Comparison of ENCODE assay signal across 9 mouse cellular contexts in genomic region chr2:38286433-38286732, GRCm38 (mm10). TPM values are rescaled to one million over a fixed set of nuclear protein-coding genes. Genes with fewer than 3 reads are reported as not detected.
DNase-seq lines count a peak whose midpoint lies in the region; ATAC-seq and TF ChIP-seq lines count a peak whose summit lies in the region.
"Had no signal": no experiment of that assay in that cellular context is flagged by ENCODE, and none has a peak within 500 bp of the region (broad histone marks: within the 10 kb centered on the region; RNA-seq: fewer than 3 reads in every experiment).

No protein-coding gene starts in this region.

- peak overlapping the region; percentile 97 for H3K9ac ChIP-seq in heart, embryonic 15.5 days
- H3K9ac ChIP-seq in ES-E14 (ENCODE audit: insufficient read depth, low read depth, low read length, poor library complexity, severe bottlenecking): peak overlapping the region; percentile 87
- peak overlapping the region; percentile 90 for H3K9ac ChIP-seq in forebrain, embryonic 14.5 days (ENCODE audit: low read length)
- H3K9ac ChIP-seq in liver, embryonic 15.5 days: peak overlapping the region; percentile 89

- DNase-seq in heart, postnatal 25 days (ENCODE audit: low spot score): no peak
- peak; percentile 3 for DNase-seq in ES-E14 (ENCODE audit: low read depth, low spot score)
- no peak for DNase-seq in forebrain, embryonic 14.5 days (ENCODE audit: low spot score)
- no peak for DNase-seq in left cerebral cortex, postnatal 4 days
- no peak for DNase-seq in embryo, embryonic 9.5 days (ENCODE audit: extremely low spot score)
- no peak for DNase-seq in left cerebral cortex, postnatal 25 days (ENCODE audit: low spot score in 2 of 2)

- H3K4me3 ChIP-seq in heart, embryonic 15.5 days: peak overlapping the region; percentile 91
- peak overlapping the region; percentile 86 to 91 for H3K4me3 ChIP-seq in ES-E14 (ENCODE audit: insufficient read depth in 1 of 2, low read depth in 1 of 2, low read length in 2 of 2, poor library complexity in 1 of 2, severe bottlenecking in 1 of 2)
- peak overlapping the region; percentile 86 for H3K4me3 ChIP-seq in forebrain, embryonic 14.5 days (ENCODE audit: low read depth, low read length)
- peak overlapping the region; percentile 87 for H3K4me3 ChIP-seq in liver, embryonic 15.5 days (replicated peaks)

- H3K4me1 ChIP-seq in heart, embryonic 15.5 days (replicated peaks): peaks cover 26% of the 10 kb centered on the region
- peaks cover 2% of the 10 kb centered on the region in 2 experiments; a peak in 3 of 4 replicates for H3K4me1 ChIP-seq in ES-E14 (ENCODE audit: control insufficient read depth in 2 of 2, insufficient read depth in 2 of 2, low read length in 2 of 2, poor library complexity in 1 of 2)
- peaks cover 9% of the 10 kb centered on the region; the same call in 1 of the 2 replicates for H3K4me1 ChIP-seq in forebrain, embryonic 14.5 days (ENCODE audit: control insufficient read depth, insufficient read depth, low read length)
- H3K4me1 ChIP-seq in liver, embryonic 15.5 days (replicated peaks): peaks cover 41% of the 10 kb centered on the region

- in situ Hi-C loops in ES-E14 (cut with MboI; ENCODE audit: low sequenced_read_pairs in 2 of 2, unreplicated experiment in 2 of 2): no loop called here

- intact Hi-C loops in heart, postnatal 25 days (cut with DNase I): loop anchor here (5.0 to 10.0 kb wide), 3 partner anchors 66 to 584 kb away; partner anchors contain the start of genes Psmb7 and Strbp
- intact Hi-C loops in left cerebral cortex, postnatal 4 days (cut with DNase I): no loop called here
- intact Hi-C loops in left cerebral cortex, postnatal 25 days (cut with DNase I): loop anchor here (5.0 kb wide), 1 partner anchor 66 kb away; no protein-coding TSS in a partner anchor

- H3K27ac ChIP-seq in heart, embryonic 15.5 days: peak overlapping the region; percentile 94
- H3K27ac ChIP-seq in ES-E14 (ENCODE audit: insufficient read depth, low read depth, low read length, poor library complexity, severe bottlenecking): no peak overlapping the region
- peak overlapping the region; percentile 91; the same call in 1 of the 2 replicates for H3K27ac ChIP-seq in forebrain, embryonic 14.5 days (ENCODE audit: low read depth, low read length)
- H3K27ac ChIP-seq in liver, embryonic 15.5 days (replicated peaks): peak overlapping the region; percentile 89

- H3K36me3 ChIP-seq in heart, embryonic 15.5 days: no peaks in the 10 kb centered on the region
- no peaks in the 10 kb centered on the region for H3K36me3 ChIP-seq in ES-E14 (ENCODE audit: control insufficient read depth, insufficient read depth, low read length, poor library complexity, severe bottlenecking)
- H3K36me3 ChIP-seq in forebrain, embryonic 14.5 days (ENCODE audit: control insufficient read depth, insufficient read depth, low read length): no peaks in the 10 kb centered on the region
- no peaks in the 10 kb centered on the region for H3K36me3 ChIP-seq in liver, embryonic 15.5 days (replicated peaks)

- 10% methylated on average over 4 of the region's 4 CpGs for WGBS in heart, embryonic 15.5 days
- WGBS in forebrain, embryonic 14.5 days: 12% methylated on average over 4 of the region's 4 CpGs
- WGBS in liver, embryonic 15.5 days (ENCODE audit: insufficient replicate concordance): 3% methylated on average over 4 of the region's 4 CpGs

- H3K4me2 ChIP-seq in heart, embryonic 15.5 days: peak overlapping the region; percentile 75
- peak overlapping the region; percentile 65 for H3K4me2 ChIP-seq in forebrain, embryonic 14.5 days (ENCODE audit: low read length)
- H3K4me2 ChIP-seq in liver, embryonic 15.5 days: peak overlapping the region; percentile 82

- H3K27me3 ChIP-seq in heart, embryonic 15.5 days: no peaks in the 10 kb centered on the region
- H3K27me3 ChIP-seq in forebrain, embryonic 14.5 days (replicated peaks; ENCODE audit: control insufficient read depth, insufficient read depth, low read length): no peaks in the 10 kb centered on the region
- no peaks in the 10 kb centered on the region for H3K27me3 ChIP-seq in liver, embryonic 15.5 days

- no peaks in the 10 kb centered on the region for H3K9me3 ChIP-seq in heart, embryonic 15.5 days (replicated peaks)
- no peaks in the 10 kb centered on the region for H3K9me3 ChIP-seq in ES-E14 (ENCODE audit: control insufficient read depth, insufficient read depth, low read depth, low read length)
- no peaks in the 10 kb centered on the region for H3K9me3 ChIP-seq in forebrain, embryonic 14.5 days (replicated peaks; ENCODE audit: control insufficient read depth, low read length)
- H3K9me3 ChIP-seq in liver, embryonic 15.5 days (replicated peaks): no peaks in the 10 kb centered on the region

- no peak for ATAC-seq in heart, embryonic 15.5 days (replicated peaks; ENCODE audit: insufficient number of reproducible peaks, insufficient read depth, low FRiP score, low read depth)
- ATAC-seq in forebrain, embryonic 14.5 days: no peak
- ATAC-seq in liver, embryonic 15.5 days (ENCODE audit: insufficient read depth): peak; percentile 54

TF ChIP-seq in ES-E14, 5 proteins besides CTCF, POLR2A, EP300 and RAD21:
- TF ChIP-seq MAFK (IDR thresholded peaks at IDR 0.05; ENCODE audit: insufficient read depth, low read depth, low read length) (no peak), CHD2 (IDR thresholded peaks at IDR 0.05; ENCODE audit: low read depth, low read length) (no peak), ZNF384 (IDR thresholded peaks at IDR 0.05; ENCODE audit: low read depth, low read length) (no peak), HCFC1 (IDR thresholded peaks at IDR 0.05; ENCODE audit: borderline replicate concordance, insufficient read depth, low read length) (no peak), ZC3H11A (IDR thresholded peaks at IDR 0.05; ENCODE audit: borderline replicate concordance, low read depth, low read length) (no peak)

RNA-seq across cellular contexts. Expression of gene Dennd1a, which starts 0.8 kb away (rescaled TPM):
- polyA plus RNA-seq in heart, embryonic 15.5 days (2015; fragmentation: Nextera tagmentation; extraction: Ambion mirVana): 10.5 and 14.5 TPM in 2 replicates
- total RNA-seq in heart, postnatal 25 days (2021): 10 to 100 TPM; 23.8 to 24.9 TPM
- 6.5 and 7.5 TPM in 2 replicates for total RNA-seq in ES-E14 (2012; rRNA removed)
- 12.9 and 13.9 TPM in 2 replicates for polyA plus RNA-seq in forebrain, embryonic 14.5 days (2014; fragmentation: Nextera tagmentation; extraction: Ambion mirVana)
- polyA plus RNA-seq in liver, embryonic 15.5 days (2015; fragmentation: Nextera tagmentation; extraction: Ambion mirVana): 9.4 and 9.9 TPM in 2 replicates
- 10 to 100 TPM; 70.7 to 75.7 TPM for total RNA-seq in left cerebral cortex, postnatal 4 days (2021)
- 10 to 100 TPM; 69.9 to 77.0 TPM for total RNA-seq in left cerebral cortex, postnatal 25 days (2021)

RNA-seq across cellular contexts. Expression of gene Lhx2, which starts 52.7 kb away (rescaled TPM):
- 0.05 TPM in 1 of 2 replicates, not detected in the other for polyA plus RNA-seq in heart, embryonic 15.5 days (2015; fragmentation: Nextera tagmentation; extraction: Ambion mirVana)
- total RNA-seq in heart, postnatal 25 days (2021): under 1 TPM in 1 of 2 experiments, not detected in 1; 0.29 TPM
- total RNA-seq in ES-E14 (2012; rRNA removed): 0.32 and 0.36 TPM in 2 replicates
- 85.1 and 102 TPM in 2 replicates for polyA plus RNA-seq in forebrain, embryonic 14.5 days (2014; fragmentation: Nextera tagmentation; extraction: Ambion mirVana)
- polyA plus RNA-seq in liver, embryonic 15.5 days (2015; fragmentation: Nextera tagmentation; extraction: Ambion mirVana): 1.5 and 1.9 TPM in 2 replicates
- total RNA-seq in left cerebral cortex, postnatal 4 days (2021): 100 to 1,000 TPM; 110 to 128 TPM
- 10 to 100 TPM; 76.6 to 86.9 TPM for total RNA-seq in left cerebral cortex, postnatal 25 days (2021)
- total RNA-seq: neutrophil, adult 5-6 weeks had no signal

Comparison
In these comparisons a context has a peak if more than half of its experiments do, and no peak if none do; other contexts are left out.
1. RNA of gene Lhx2, which starts 52.7 kb away (total RNA-seq): 110 to 128 TPM in left cerebral cortex, postnatal 4 days and 76.6 to 86.9 TPM in left cerebral cortex, postnatal 25 days; 0.32 to 0.36 TPM in ES-E14 and 0.29 TPM in heart, postnatal 25 days; every median in the first group is over 10 times any median in the second.
2. Peak in every context shown above with its lines, with median percentiles within 50 percentile points of each other: H3K4me2 ChIP-seq, H3K4me3 ChIP-seq and H3K9ac ChIP-seq.